Mouse (Mus musculus) megakaryocyte-erythroid progenitor cell, adult 5-6 weeks (primary cell): ENCODE data around the gene Syna. TPM values are rescaled to one million over a fixed set of nuclear protein-coding genes. Genes with fewer than 3 reads are reported as not detected.

Experiments
- ATAC-seq: replicated peaks from 2 replicates; pipeline ENCODE4 v1.8.0; 2016; ENCODE audit warnings: mild to moderate bottlenecking, inconsistent platforms; ENCODE audit not compliant: severe bottlenecking, poor library complexity, low FRiP score, low TSS enrichment
- total RNA-seq, 2 experiments: library from RNA; stranded (forward) in 1 of 2; stranded (reverse) in 1 of 2; fragments of 200-1000, 215-1000 nt in 1 of 2; fragments of >200 nt in 1 of 2; fragmentation: Nextera tagmentation in 1 of 2; gene quantifications; 2 replicates each; pipeline ENCODE4 v1.2.3; 2014 to 2017

Gene Syna
- total RNA-seq (2014; fragmentation: Nextera tagmentation) (not detected in 2 replicates), total RNA-seq (2017) (not detected in 2 replicates)

DNA sequence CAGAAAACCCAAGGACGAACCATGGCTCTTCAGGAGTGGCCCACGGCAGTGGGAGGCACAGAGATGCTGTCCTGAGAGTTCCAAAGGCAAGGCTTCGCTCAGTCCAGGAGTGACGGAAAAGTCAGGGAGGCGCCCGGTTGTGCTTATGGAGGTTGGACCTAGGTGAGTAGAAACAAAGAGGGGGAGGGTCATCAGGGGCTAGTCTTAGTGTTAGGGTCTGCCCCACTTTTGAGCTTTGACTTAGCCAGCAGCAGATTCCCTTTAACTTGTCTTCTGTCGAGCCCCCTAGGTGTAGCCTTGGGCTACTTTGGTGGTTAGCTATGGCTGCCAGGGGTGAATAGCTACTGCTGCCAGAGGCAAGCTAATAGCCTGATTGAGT is at the start of gene Syna:
Gene Syna (minus strand): TSS at position 101 of the 379 bp plus-strand sequence.
- no peak for ATAC-seq

DNA sequence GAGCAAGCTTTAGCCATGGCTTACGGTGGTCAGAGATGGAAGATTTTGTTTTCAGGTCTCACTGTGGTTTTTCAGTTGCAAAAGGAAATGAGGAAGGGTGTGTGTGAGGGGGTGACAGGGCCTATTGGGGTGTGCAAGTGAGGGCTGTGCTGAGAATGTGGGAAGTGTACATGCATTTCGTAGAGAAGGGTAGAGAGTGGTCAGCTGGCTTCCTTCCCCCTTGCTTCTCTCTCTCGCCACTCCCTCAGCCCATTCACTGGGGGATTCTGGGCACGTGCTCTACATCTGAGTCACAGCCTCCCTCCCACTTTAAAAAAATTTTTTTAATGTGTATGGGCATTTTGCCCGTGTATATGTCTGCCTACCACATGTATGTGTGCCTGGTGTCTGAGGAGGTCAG is 47.1 kb upstream of the Syna start:
- no peak for ATAC-seq

DNA sequence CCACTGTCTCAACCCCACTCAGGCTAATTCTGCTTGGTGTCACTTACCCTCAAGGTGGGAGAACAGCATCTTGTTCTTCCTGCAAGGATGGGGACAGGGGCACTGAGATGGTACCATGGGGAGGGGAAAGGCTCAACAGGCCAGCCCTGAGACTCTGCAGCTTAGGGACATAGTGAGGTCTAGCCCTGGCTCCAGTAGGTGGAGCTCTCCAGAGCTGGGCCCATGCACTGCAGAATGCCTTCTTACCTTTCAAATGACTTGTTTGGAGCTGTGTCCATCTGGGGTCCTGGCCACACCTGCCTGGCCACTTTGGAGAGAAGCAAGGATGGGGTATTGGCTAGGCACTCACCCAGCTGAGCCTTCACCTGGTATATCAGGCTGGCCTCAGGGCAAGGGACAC is 46.3 kb upstream of the Syna start:
- ATAC-seq = peak; percentile 44; the same call in 1 of the 2 replicates

DNA sequence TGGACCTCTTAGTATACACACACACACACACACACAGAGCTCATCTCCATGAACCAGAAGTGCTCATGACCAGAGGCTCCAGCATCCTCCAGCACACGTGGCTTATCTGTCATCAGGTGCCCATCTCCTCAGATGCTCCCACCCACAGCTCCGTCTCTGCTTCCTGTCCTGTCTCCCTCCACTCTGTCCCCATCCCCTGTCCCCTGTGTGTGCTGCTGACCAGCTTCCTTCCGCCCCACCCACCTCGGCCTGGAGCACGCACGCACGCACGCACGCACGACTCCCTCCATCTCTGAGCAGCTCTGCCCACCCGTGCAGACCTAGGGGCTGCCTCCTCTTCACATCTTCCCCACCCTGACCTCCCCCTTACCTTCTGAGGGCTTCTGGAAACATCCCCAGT is 44.4 kb upstream of the Syna start:
- ATAC-seq = no peak

DNA sequence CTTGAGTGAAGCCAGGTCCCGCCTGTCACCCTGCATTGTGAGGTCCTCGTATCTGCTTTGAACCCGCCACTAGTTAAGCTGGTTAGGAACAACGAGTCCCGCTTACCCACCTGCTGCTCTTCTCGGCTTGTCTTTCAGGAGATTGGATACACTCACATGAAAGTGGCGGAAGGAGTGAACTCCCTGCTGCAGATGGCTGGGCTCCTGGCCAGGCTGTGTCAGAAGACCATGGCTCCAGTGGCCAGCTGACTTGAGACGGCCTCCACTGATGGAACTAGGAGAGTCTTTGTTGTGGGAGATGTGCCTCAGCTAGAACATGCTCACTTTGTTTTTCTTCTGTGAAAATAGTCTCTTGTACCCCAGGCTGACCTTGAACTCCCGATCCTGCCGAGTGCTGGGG is 37.7 kb upstream of the Syna start:
- ATAC-seq = no peak

DNA sequence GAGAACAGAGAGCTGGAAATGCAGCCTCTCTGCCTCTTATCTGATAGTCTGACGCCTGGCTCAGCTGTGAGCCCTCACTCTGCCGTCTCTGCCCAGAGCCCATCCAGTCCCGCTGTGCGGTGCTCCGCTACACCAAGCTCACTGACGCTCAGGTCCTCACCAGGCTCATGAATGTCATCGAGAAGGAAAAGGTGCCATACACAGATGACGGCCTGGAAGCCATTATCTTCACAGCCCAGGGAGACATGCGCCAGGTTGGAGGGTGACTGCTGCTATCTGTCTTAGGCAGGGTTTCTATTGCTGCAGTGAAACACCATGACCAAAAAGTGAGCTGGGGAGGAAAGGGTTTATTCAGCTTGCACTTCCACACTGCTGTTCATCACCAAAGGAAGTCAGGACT is 33.1 kb upstream of the Syna start:
- peak; percentile 96 for ATAC-seq

DNA sequence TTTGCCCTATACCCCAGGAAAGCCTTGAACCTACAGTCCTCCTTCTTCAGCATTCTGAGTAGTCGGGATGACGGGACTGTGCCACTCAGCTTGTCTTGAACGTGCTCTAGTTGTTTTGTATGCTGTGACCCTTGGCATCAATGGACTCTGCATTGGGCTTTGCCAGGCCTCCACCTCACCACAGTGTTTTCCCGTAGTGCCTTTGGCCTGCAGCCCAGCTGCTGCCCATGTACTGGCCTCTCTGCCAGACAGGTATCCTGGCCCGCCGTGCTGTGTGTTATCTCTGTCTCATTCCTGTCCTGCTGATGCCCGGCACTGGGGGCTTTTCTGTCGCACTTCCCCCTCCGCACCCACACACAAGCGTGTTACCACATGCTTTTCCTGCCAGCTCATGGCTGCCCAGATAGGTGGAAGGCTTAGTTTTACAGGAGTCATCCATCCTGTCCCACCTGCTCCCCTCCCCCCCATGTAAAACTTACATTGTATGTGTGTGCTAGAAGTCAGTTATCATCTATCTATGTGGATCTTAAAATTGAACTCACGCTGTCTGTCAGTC is 32.1 kb upstream of the Syna start:
- ATAC-seq = no peak

DNA sequence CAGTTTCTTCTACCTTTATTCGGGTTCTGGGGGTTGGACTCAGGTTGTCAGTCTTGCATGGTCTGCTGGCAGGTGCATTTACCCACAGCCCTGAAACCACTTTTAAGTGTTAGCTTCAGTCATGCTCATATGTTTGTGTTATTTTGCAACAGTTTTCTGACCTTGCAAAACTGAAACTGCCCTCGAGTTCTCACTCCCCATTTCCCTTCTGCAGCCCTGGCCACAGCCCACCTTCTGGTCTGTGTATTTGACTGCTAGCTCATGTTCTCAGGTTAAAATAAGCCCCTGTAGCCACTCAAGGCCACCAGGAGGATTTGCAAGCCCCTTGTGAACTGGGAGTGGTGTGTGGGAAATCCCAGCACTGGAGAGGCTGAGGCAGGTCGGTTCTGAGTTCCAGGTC is 29.9 kb upstream of the Syna start:
- no peak for ATAC-seq

DNA sequence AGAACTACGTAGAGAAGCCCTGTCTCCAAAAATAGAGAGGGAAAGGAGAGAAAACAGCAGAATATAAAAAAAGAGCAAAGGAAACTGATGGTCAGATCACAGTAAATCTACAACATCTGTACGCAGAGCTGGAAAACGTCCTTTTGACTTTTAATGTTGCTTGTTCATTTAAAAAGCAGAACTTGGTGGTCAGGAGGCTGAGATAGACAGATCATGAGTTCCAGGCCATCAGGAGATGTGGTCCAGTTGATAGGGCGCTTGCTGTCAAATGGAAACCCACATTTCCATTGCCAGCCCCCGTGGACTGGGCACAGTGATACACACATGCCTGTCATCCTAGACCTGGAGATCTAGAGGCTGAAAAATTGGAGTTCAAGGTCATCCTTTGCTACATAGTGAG is 24.8 kb upstream of the Syna start:
- peak; percentile 25; the same call in 1 of the 2 replicates for ATAC-seq

DNA sequence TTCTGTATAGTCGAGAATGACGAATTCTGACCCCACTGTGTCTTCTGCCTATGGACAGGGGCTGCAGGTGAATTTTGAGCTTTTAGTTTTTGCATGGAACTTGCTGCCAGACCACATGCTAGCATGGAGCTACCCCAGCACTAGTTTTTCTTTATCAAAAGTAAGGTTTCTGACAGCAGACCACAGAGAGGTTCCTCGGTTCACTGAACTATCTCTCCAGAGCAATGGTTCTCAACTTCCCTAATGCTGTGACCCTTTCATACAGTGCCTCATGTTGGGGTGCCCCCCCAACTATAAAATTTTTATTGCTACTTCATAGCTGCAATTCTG is 23.9 kb upstream of the Syna start:
- ATAC-seq = no peak; the same call in 1 of the 2 replicates

DNA sequence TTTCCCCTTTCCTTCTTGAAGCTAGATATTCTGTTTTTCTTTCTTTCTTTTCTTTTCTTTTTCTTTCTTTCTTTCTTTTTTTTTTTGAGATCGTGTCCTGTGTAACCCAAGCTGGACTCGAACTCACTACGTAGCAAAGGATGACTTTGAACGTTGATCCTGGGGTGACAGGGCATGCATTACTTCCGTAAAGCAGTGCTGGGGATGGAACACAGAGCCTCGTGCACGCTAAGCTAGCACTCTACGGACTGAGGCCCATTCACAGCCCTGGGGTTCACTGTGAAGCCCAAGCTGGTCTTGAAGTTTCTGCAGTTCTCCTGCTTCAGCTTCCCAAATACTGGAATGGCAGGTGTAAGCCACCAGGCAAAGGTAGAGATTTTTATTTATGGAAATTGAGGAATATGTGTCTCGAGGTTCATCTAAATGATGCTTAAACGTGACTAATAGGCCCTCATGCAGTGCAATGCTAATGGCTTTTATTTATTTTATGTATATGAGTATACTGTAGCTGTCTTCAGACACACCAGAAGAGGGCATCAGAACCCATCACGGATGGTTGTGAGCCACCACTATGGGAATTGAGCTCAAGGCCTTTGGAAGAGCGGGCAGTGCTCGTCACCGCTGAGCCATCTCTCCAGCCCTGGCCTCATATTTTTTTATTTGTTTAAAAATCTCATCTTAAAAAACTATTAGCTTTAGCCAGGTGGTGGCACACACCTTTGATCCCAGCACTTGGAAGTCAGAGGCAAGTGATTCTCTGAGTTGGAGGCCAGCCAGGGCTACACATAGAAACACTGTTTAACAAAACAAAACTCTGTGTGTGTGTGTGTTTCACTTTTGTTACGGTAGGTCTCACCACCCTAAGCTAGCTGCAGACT is 23.3 kb upstream of the Syna start:
- ATAC-seq = no peak; the same call in 1 of the 2 replicates

DNA sequence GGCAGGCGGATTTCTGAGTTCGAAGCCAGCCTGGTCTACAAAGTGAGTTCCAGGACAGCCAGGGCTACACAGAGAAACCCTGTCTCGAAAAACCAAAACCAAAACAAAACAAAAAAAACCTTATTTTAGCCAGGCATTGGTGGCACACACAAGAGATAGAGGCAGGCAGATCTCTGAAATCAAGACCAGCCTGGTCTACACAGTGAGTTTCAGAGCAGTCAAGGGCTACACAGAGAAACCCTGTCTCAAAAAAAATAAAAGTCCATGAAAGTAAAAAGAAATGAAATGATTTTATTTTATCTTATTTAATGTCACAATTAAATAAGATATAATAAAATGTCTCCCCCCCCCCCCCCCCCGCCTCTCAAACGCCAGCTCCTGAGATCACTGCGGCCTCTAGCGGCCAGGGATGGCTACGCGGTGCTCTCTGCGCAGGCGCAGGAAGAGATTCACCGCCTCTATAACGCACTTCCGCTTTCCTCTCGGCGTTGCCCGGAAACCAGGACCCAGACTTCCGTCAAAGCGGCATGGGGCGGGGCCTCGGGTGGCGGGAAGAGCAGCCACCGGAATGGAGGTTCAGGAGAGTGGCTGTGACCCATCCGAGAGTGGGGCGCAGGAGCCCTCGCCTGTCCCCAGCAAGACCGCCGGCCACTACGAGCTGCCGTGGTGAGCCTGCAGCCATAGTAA is 22.4 kb upstream of the Syna start:
- ATAC-seq = peak; percentile 98

DNA sequence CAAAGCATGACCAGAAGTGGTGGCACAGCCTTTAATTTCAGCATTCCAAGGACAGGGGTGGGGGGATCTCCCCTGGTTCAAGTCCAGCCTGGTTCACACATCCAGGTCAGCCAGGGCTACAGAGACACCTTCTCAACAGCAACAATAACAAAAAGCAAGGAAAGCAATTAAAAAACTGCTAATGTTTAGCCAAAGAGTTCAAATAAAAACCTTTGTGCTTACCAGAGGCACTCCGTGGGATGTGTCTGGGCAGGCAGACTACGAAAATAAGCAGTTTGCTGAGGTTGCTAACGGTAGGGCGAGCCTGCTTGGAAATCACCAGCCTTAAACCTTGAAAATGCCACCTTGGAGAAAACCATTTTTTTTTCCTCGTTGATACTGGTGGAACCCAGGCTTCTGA is 21.2 kb upstream of the Syna start, which contains the start of gene Rfc2:
Gene Rfc2 (plus strand): TSS at position 221 of the 400 bp plus-strand sequence.
- no peak for ATAC-seq

DNA sequence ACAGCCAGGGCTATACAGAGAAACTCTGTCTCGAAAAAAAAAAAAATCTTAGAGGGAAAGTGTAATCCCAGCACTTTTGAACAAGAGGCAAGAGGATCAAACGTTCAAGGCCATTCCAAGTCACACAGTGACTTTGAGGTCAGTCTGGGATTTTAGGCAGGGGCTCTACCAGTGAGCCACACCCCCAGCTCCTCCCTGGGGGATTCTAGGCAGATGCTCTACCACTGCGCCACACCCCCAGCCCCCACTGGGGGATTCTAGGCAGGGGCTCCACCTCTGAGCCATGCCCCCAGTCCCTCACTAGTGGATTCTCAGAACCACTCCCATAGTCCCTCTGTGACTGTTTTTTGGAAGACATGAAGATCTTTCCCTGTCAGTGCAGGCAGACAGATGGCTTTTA is 19.2 kb upstream of the Syna start:
- no peak for ATAC-seq

DNA sequence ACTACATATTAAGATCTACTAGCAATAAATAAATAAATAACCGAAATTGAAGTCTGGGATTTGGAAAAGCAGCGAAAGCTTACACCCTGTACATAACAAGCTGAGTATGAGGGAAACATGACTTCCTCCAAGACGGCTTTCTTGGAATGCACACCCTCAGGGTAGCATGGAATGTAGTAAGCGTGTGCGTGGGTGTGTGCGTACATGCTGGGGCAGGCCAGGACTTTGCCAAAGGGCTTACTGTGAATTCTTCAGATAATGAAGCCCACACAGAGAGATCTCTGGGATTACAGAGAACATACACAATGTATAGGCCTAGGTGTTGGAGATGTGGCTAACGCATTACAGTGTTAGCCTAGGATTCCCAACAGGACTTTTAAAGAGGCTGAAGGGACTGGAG is 17.6 kb upstream of the Syna start:
- no peak for ATAC-seq

DNA sequence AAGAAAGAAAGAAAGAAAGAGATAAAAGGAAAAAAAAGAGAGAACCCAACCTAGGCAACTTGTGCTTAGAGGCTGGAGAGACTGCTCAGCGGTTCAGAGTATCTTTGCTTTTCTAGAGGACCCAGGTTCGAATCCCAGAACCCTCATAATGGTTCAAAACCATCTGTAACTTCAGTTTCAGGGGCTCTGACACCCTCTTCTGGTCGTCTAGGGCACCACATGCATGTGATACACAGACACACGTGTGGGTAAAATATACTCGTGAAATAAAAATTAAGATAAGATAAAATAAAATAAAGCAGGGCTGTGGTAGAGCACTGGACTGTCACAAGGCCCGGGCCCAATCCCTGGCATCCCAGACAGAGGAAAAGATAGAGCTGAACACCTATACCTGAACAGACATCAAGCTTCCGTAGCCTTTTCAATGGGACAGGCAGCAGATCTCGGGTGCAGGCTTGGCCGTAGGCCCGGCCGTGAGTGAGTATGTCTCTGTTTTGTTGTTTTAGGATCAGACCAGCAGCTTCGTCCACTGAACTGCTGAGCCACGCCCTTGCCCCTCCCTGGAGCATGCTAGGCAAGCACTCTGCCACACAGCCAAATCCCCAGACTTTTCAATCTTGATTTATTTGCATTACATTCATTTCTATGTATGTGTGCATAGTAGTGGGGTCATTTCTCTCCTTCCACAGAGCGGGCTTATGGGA is 16.7 kb upstream of the Syna start:
- 0 out of 2 replicates have a peak, but pooled peaks have one; percentile 33 for ATAC-seq

DNA sequence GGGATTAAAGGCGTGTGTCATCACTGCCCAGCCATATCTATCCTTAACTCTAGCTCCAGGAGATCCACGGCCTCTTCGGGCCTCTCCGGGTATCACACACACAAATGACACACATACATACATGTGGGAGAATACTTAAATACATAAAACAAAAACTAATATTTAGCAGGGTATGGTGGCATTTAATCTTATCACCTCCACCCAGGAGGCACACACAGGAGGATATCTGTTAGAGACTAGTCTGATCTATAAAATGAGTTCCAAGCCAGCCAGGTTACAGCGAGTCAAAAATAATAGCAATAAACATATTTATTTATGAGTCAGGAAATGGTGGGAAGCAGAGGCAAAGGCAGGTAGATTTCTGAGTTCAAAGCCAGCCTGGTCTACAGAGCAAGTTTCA is 15.9 kb upstream of the Syna start:
- peak; percentile 55 for ATAC-seq

DNA sequence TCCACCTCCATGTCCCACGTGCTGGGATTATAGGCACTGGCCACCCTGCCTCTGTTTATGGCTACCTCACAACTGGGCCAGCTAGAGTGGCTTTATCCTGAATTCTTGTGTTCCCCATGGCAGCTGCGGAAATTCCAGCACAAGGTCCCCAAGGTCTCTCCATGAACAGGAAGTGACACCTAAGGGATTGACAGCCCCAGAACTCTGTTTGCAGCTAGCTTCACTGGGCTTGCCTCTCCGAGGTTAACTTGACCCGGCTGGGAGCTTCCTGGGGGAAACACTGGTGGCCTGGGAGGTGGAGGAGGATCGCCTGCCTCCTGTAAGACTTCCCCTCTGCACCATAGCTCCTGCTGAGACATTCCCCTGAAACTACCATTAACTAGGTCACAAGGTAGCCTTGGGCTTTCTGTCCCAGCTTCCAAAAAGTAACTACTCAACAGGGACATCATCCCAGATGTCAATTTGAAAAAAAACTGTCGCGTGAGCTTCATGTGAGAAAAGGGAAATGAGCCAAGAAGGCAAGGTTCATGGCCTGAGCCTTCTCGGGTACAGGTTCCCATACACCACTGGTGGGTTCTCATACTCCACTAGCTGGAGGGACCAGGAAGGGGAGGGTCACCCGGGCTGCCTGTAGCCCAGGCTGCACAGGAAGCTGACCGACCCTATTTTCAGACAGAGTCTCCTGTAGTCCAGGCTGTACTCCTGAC is 12.7 kb upstream of the Syna start:
- ATAC-seq = no peak

DNA sequence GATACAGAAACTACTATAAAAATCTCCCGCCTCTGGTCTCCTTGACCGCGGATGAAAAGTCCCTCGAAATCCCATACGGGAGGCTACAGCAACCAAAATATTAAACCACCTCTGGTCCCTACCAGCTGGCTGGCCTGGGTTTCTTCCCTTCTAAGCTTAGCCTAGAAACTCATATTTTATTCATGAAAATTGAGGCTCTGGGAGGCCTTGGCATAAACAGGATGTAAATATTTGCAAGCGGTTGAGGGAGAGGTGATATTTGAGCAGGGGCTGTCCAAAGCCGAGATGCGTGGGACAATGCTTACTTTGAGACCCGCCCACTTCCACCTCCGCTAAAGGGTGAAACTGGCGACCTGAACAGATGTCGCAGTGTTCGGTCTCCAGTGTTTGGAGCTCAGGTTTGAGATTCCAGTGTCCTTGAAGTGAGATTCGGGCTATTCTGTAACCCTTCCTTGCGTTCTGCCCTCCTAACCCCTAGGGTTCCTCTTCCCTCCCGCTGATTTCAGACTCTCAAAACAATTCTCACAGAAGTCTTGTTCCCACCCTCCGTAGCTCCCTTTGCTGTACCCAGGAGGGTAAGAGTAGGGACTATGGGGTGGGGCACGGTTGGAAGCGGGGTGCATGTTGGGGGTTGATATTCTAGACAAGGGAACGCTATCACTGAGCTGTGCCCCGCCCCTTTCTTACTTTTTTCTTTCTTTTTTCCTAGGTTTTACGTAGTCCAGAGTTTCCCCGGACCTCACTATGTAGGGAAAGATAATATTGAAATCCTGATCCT is 11.9 kb upstream of the Syna start:
- peak; percentile 57 for ATAC-seq
